Mouse (Mus musculus) CH12.LX (cell line): ENCODE measurements around the gene Itch. TPM values are rescaled to one million over a fixed set of nuclear protein-coding genes. Genes with fewer than 3 reads are reported as not detected.

Experiments used
- DNase-seq: peaks from one replicate; pipeline ENCODE4 v3.0.0-alpha.2; 2013; ENCODE audit errors: extremely low read depth
- H3K27ac ChIP-seq: 2 replicates; pipeline ENCODE4 v1.5.1; 2012; ENCODE audit warnings: low read depth, mild to moderate bottlenecking, control low read depth, moderate library complexity; ENCODE audit not compliant: insufficient read depth
- H3K27me3 ChIP-seq: replicated peaks from 2 replicates; pipeline ENCODE3; 2012; ENCODE audit warnings: inconsistent platforms
- H3K36me3 ChIP-seq, 2 experiments: replicated peaks in 1 of 2; 2 replicates each; pipeline versions ENCODE3 to v1.6.1; 2012; ENCODE audit warnings: inconsistent platforms in 1 of 2, low read length in 1 of 2, mild to moderate bottlenecking in 1 of 2, mixed read lengths in 1 of 2, moderate library complexity in 1 of 2; ENCODE audit not compliant: control insufficient read depth in 1 of 2, insufficient read depth in 1 of 2
- H3K4me1 ChIP-seq, 2 experiments: 2 replicates each; pipeline ENCODE4 v1.6.1; 2012; ENCODE audit warnings: inconsistent platforms in 1 of 2, moderate library complexity in 1 of 2; ENCODE audit not compliant: insufficient read depth in 2 of 2, control insufficient read depth in 1 of 2
- H3K4me2 ChIP-seq: 2 replicates; pipeline ENCODE4 v1.6.1; 2012; ENCODE audit warnings: low read depth, mild to moderate bottlenecking, control low read depth; ENCODE audit not compliant: poor library complexity, insufficient read depth, severe bottlenecking
- H3K4me3 ChIP-seq, 3 experiments: fragments of 150-350 bp in 1 of 3; sonication (generic) in 1 of 3; replicated peaks in 1 of 3; 2 replicates each; pipeline versions ENCODE3 to v1.5.1; 2011 to 2012; ENCODE audit warnings: low read depth in 2 of 3, low read length in 2 of 3, mild to moderate bottlenecking in 2 of 3, moderate library complexity in 2 of 3, control low read depth in 1 of 3, improper control_type of control experiment in 1 of 3, inconsistent platforms in 1 of 3, mixed read lengths in 1 of 3; ENCODE audit not compliant: poor library complexity in 1 of 3
- H3K79me2 ChIP-seq: replicated peaks from 2 replicates; pipeline ENCODE4 v1.6.1; 2012; ENCODE audit warnings: mild to moderate bottlenecking, moderate library complexity; ENCODE audit not compliant: control insufficient read depth, poor library complexity, insufficient read depth, severe bottlenecking; ENCODE audit errors: extremely low read depth
- H3K9ac ChIP-seq: 2 replicates; pipeline ENCODE4 v1.6.1; 2012; ENCODE audit warnings: low read depth, mild to moderate bottlenecking, control low read depth, moderate library complexity; ENCODE audit not compliant: insufficient read depth
- H3K9me3 ChIP-seq: replicated peaks from 2 replicates; pipeline ENCODE3; 2012; ENCODE audit warnings: low read length, inconsistent platforms, mixed read lengths
- MAX ChIP-seq: IDR thresholded peaks from 2 replicates; pipeline ENCODE4 v1.6.1; 2011; ENCODE audit warnings: low read length, improper control_type of control experiment
- NRF1 ChIP-seq: IDR thresholded peaks from 2 replicates; pipeline ENCODE4 v1.6.1; 2014; ENCODE audit warnings: low read depth, mild to moderate bottlenecking, inconsistent platforms, low read length, improper control_type of control experiment, moderate library complexity
- POLR2A ChIP-seq: IDR thresholded peaks from 2 replicates; pipeline ENCODE4 v1.6.1; 2011; ENCODE audit warnings: low read depth, mild to moderate bottlenecking, improper control_type of control experiment, low read length
- TBP ChIP-seq: conservative IDR thresholded peaks from 2 replicates; pipeline ENCODE4 v1.6.1; 2011; ENCODE audit warnings: low read depth, low read length, improper control_type of control experiment
- dilution Hi-C: fragments of 300-500 bp; cut with MboI; formaldehyde crosslinking; loops from 2 replicates; pipeline ENCODE4 v1.14.3; 2020; ENCODE audit warnings: low sequenced_read_pairs; ENCODE audit not compliant: extremely low pct_unique_long_range_greater_than_20kb, extremely low pct_ligation_motif_present
- in situ Hi-C: fragments of 300-500 bp; cut with MboI; formaldehyde crosslinking; loops from 3 replicates; pipeline ENCODE4 v1.14.3; 2019; ENCODE audit warnings: low sequenced_read_pairs, low pct_ligation_motif_present, low pct_unique_long_range_greater_than_20kb, mixed read lengths
- polyA plus RNA-seq: library from polyadenylated mRNA; unstranded; fragments of >175 nt; gene quantifications from 2 replicates; pipeline ENCODE4 v1.2.1, GENCODE M21; 2012; ENCODE audit warnings: low read depth; ENCODE audit not compliant: insufficient read length
- total RNA-seq, 2 experiments: library from RNA; depleted of rRNA; stranded (reverse); fragments of 300-350 nt in 1 of 2; fragments of >200 nt in 1 of 2; gene quantifications; 2 replicates each; pipeline ENCODE4 v1.2.3; 2012 to 2014

Gene Itch
- total and polyA plus RNA-seq, 3 experiments: 25.3 to 46.6 (median 28.5) TPM

DNA sequence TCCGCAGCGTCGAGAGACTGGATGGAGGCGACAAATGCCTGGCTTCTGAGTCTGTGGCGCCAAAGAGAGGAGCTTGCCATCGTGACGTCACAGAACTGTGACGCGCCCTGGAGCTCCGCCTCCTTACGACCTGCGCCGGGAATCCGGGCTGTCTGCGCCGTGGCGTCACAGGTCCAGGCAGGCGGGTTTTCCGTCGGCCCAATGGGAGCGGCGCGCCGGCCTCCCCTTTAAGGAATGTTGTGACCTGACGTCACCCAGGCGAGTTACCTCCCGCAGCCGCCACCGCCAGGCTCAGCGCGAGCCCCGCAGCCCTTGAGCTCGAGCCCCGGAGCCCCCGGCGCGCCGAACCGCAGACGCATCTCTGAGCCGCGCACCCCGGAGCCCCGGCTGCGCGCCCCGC is 142.9 kb downstream of the Itch start, which contains the start of gene Map1lc3a:
TSS of gene Map1lc3a (plus strand) at position 103 of the 400 bp plus-strand sequence.
- in situ Hi-C loops: no loop called here
- peak within 1 kb of the TSS; percentile 50 for H3K9ac ChIP-seq
- peak within 1 kb of the TSS; percentile 38 to 79 (median 41) for H3K4me3 ChIP-seq
- no peak for DNase-seq
- H3K4me2 ChIP-seq: peak within 1 kb of the TSS; percentile 54
- TF ChIP-seq TBP: no peak
- peak; percentile 65 for TF ChIP-seq NRF1
- TF ChIP-seq MAX: no peak
- TF ChIP-seq POLR2A: no peak
- peaks cover 9% of the 10 kb centered on the region for H3K9me3 ChIP-seq
- H3K79me2 ChIP-seq: no peaks in the 10 kb centered on the region
- dilution Hi-C loops: no loop called here
- H3K27ac ChIP-seq: no peak within 1 kb of the TSS
- peaks cover 15 to 48% of the 10 kb centered on the region in 2 experiments for H3K36me3 ChIP-seq
- peaks cover 2 to 7% of the 10 kb centered on the region in 2 experiments; a peak in 2 of 4 replicates for H3K4me1 ChIP-seq
- H3K27me3 ChIP-seq: no peaks in the 10 kb centered on the region

Other genes with a start within 250 kb of the Itch start
- 116 and 126 TPM in 2 replicates for gene Eif2s2, start 240.6 kb upstream of the Itch start, total RNA-seq (2012; rRNA removed)
- 256 and 269 TPM in 2 replicates for gene Eif2s2, start 240.6 kb upstream of the Itch start, total RNA-seq (2014; rRNA removed)
- 219 and 276 TPM in 2 replicates for gene Eif2s2, start 240.6 kb upstream of the Itch start, polyA plus RNA-seq
- gene Gm14226, start 115.2 kb upstream of the Itch start, total RNA-seq (2012; rRNA removed): 0.13 TPM in 1 of 2 replicates, not detected in the other
- gene Gm14226, start 115.2 kb upstream of the Itch start, total RNA-seq (2014; rRNA removed): not detected in 2 replicates
- 0.10 TPM in 1 of 2 replicates, not detected in the other for gene Gm14226, start 115.2 kb upstream of the Itch start, polyA plus RNA-seq
- gene Ahcy, start 59.0 kb upstream of the Itch start, total RNA-seq (2012; rRNA removed): 514 and 556 TPM in 2 replicates
- 529 and 543 TPM in 2 replicates for gene Ahcy, start 59.0 kb upstream of the Itch start, total RNA-seq (2014; rRNA removed)
- 364 and 444 TPM in 2 replicates for gene Ahcy, start 59.0 kb upstream of the Itch start, polyA plus RNA-seq
- 152 and 166 TPM in 2 replicates for gene Dynlrb1, start 103.0 kb downstream of the Itch start, total RNA-seq (2012; rRNA removed)
- 221 and 290 TPM in 2 replicates for gene Dynlrb1, start 103.0 kb downstream of the Itch start, total RNA-seq (2014; rRNA removed)
- gene Dynlrb1, start 103.0 kb downstream of the Itch start, polyA plus RNA-seq: 302 and 312 TPM in 2 replicates
- 3.2 and 4.2 TPM in 2 replicates for gene Map1lc3a, start 142.8 kb downstream of the Itch start, total RNA-seq (2012; rRNA removed)
- gene Map1lc3a, start 142.8 kb downstream of the Itch start, total RNA-seq (2014; rRNA removed): 0.56 and 0.92 TPM in 2 replicates
- 0.23 and 0.40 TPM in 2 replicates for gene Map1lc3a, start 142.8 kb downstream of the Itch start, polyA plus RNA-seq
- gene Pigu, start 223.9 kb downstream of the Itch start, total RNA-seq (2012; rRNA removed): 26.5 and 29.0 TPM in 2 replicates
- 32.1 and 39.1 TPM in 2 replicates for gene Pigu, start 223.9 kb downstream of the Itch start, total RNA-seq (2014; rRNA removed)
- gene Pigu, start 223.9 kb downstream of the Itch start, polyA plus RNA-seq: 52.6 and 57.3 TPM in 2 replicates
- gene Trp53inp2, start 247.6 kb downstream of the Itch start, total RNA-seq (2012; rRNA removed): 2.9 and 3.9 TPM in 2 replicates
- 1.9 and 2.4 TPM in 2 replicates for gene Trp53inp2, start 247.6 kb downstream of the Itch start, total RNA-seq (2014; rRNA removed)
- gene Trp53inp2, start 247.6 kb downstream of the Itch start, polyA plus RNA-seq: 6.4 and 6.9 TPM in 2 replicates